ENCODE assay signal across 9 mouse cellular contexts in genomic region chr10:95681058-95681440, GRCm38 (mm10). TPM values are rescaled to one million over a fixed set of nuclear protein-coding genes. Genes with fewer than 3 reads are reported as not detected.
DNase-seq lines count a peak whose midpoint lies in the region; ATAC-seq and TF ChIP-seq lines count a peak whose summit lies in the region.
"Had no signal": no experiment of that assay in that cellular context is flagged by ENCODE, and none has a peak within 500 bp of the region (broad histone marks: within the 10 kb centered on the region; RNA-seq: fewer than 3 reads in every experiment).

No protein-coding gene starts in this region.

- H3K27ac ChIP-seq in spleen, adult 2 months (ENCODE audit: insufficient read depth, low read length) = no peak overlapping the region
- H3K27ac ChIP-seq in forebrain, embryonic 13.5 days = no peak overlapping the region
- H3K27ac ChIP-seq in midbrain, postnatal 0 days (ENCODE audit: low read depth, low read length) = no peak overlapping the region

- ATAC-seq in forebrain, embryonic 13.5 days = peak; percentile 50; the same call in 1 of the 2 replicates
- no peak for ATAC-seq in midbrain, postnatal 0 days (ENCODE audit: low FRiP score)

- peak overlapping the region; percentile 46 for H3K4me2 ChIP-seq in forebrain, embryonic 13.5 days
- peak overlapping the region; percentile 30 for H3K4me2 ChIP-seq in midbrain, postnatal 0 days (ENCODE audit: low read depth, low read length, poor library complexity, severe bottlenecking)

- H3K36me3 ChIP-seq in spleen, adult 2 months (ENCODE audit: control insufficient read depth, insufficient read depth, low read length) = no peaks in the 10 kb centered on the region
- no peaks in the 10 kb centered on the region for H3K36me3 ChIP-seq in forebrain, embryonic 13.5 days (ENCODE audit: poor library complexity, severe bottlenecking)
- no peaks in the 10 kb centered on the region for H3K36me3 ChIP-seq in midbrain, postnatal 0 days (ENCODE audit: insufficient read depth, low read length)

- H3K27me3 ChIP-seq in spleen, adult 2 months (ENCODE audit: control insufficient read depth, insufficient read depth, low read length) = no peaks in the 10 kb centered on the region
- H3K27me3 ChIP-seq in forebrain, embryonic 13.5 days = no peaks in the 10 kb centered on the region
- no peaks in the 10 kb centered on the region for H3K27me3 ChIP-seq in midbrain, postnatal 0 days (ENCODE audit: insufficient read depth, low read length)

- TF ChIP-seq CTCF in spleen, adult 2 months (IDR thresholded peaks at IDR 0.05; ENCODE audit: extremely low read depth, insufficient read depth, insufficient read length, insufficient replicate concordance) = no peak
- TF ChIP-seq CTCF in midbrain, postnatal 0 days (IDR thresholded peaks at IDR 0.05) = no peak

- no peaks in the 10 kb centered on the region; the same call in 1 of the 2 replicates for H3K4me1 ChIP-seq in spleen, adult 2 months (ENCODE audit: control insufficient read depth, insufficient read depth, insufficient read length)
- H3K4me1 ChIP-seq in forebrain, embryonic 13.5 days = 0 out of 2 replicates have a peak, but pooled peaks cover 9% of the 10 kb centered on the region
- no peaks in the 10 kb centered on the region; the same call in none of the 2 replicates for H3K4me1 ChIP-seq in midbrain, postnatal 0 days (ENCODE audit: insufficient read depth, low read length)

- peak overlapping the region; percentile 19; the same call in 1 of the 2 replicates for H3K4me3 ChIP-seq in spleen, adult 2 months (ENCODE audit: extremely low read depth, insufficient read depth, insufficient read length)
- peak overlapping the region; percentile 14; the same call in 1 of the 2 replicates for H3K4me3 ChIP-seq in forebrain, embryonic 13.5 days
- H3K4me3 ChIP-seq in midbrain, postnatal 0 days (ENCODE audit: low read depth, low read length) = peak overlapping the region; percentile 9; the same call in 1 of the 2 replicates

- no peaks in the 10 kb centered on the region for H3K9me3 ChIP-seq in forebrain, embryonic 13.5 days (replicated peaks)
- no peaks in the 10 kb centered on the region for H3K9me3 ChIP-seq in midbrain, postnatal 0 days (ENCODE audit: low read length)

- TF ChIP-seq POLR2A in spleen, adult 2 months (IDR thresholded peaks at IDR 0.05; ENCODE audit: low read depth, low read length) = no peak

- H3K9ac ChIP-seq in forebrain, embryonic 13.5 days = no peak overlapping the region
- no peak overlapping the region for H3K9ac ChIP-seq in midbrain, postnatal 0 days (replicated peaks; ENCODE audit: low read length, poor library complexity, severe bottlenecking)

- DNase-seq in spleen, adult 2 months (ENCODE audit: low read depth in 1 of 2, low spot score in 2 of 2) = no peak
- DNase-seq in spleen, postnatal 10 days (ENCODE audit: low spot score in 2 of 2) = no peak
- peak; percentile 39 to 62 for DNase-seq in kidney, postnatal 25 days
- no peak for DNase-seq in midbrain, postnatal 0 days (ENCODE audit: low spot score)
- no peak for DNase-seq in left cerebral cortex, adult 11 months (ENCODE audit: low spot score)
- DNase-seq in natural killer cell, adult 2 months (ENCODE audit: low spot score in 2 of 2) = no peak
- no peak for DNase-seq in gastrocnemius, postnatal 25 days

- WGBS in spleen, adult 2 months = 77% methylated on average over 7 of the region's 7 CpGs
- WGBS in forebrain, embryonic 13.5 days = 55% methylated on average over 7 of the region's 7 CpGs
- 59% methylated on average over 7 of the region's 7 CpGs for WGBS in midbrain, postnatal 0 days

RNA-seq across cellular contexts. Expression of gene Anapc15-ps, which starts 7.8 kb away (rescaled TPM):
- not detected in 2 replicates for polyA plus RNA-seq in spleen, adult 2 months (2012; rRNA removed)
- 0.91 TPM in 1 of 2 replicates, not detected in the other for polyA plus RNA-seq in forebrain, embryonic 13.5 days (2015; fragmentation: Nextera tagmentation; extraction: Ambion mirVana)
- not detected in 2 replicates for total RNA-seq in midbrain, postnatal 0 days (2014; rRNA removed)
- not detected in 2 replicates for polyA plus RNA-seq in midbrain, postnatal 0 days (2015; fragmentation: Nextera tagmentation; extraction: Ambion mirVana)
- not detected for total RNA-seq in gastrocnemius, postnatal 25 days (2021)
- total RNA-seq: neutrophil, adult 5-6 weeks had no signal

Comparison
In these comparisons a context has a peak if more than half of its experiments do, and no peak if none do; other contexts are left out.
1. DNase-seq: peak in kidney, postnatal 25 days (2 of 2); none in spleen, adult 2 months (0 of 2), spleen, postnatal 10 days (0 of 2), midbrain, postnatal 0 days (single experiment), left cerebral cortex, adult 11 months (single experiment), natural killer cell, adult 2 months (0 of 2) and gastrocnemius, postnatal 25 days (single experiment).
2. Peak in every context shown above with its lines, with median percentiles within 50 percentile points of each other: H3K4me3 ChIP-seq.